Mouse (Mus musculus) frontal cortex, adult 2 months (tissue): Measurements from ENCODE around the gene Ccnl2. TPM values are rescaled to one million over a fixed set of nuclear protein-coding genes. Genes with fewer than 3 reads are reported as not detected.

Experiments
- DNase-seq, 2 experiments: peaks; one replicate each; pipeline ENCODE4 v3.0.0; 2022; ENCODE audit warnings: low spot score in 1 of 2; ENCODE audit errors: extremely low spot score in 1 of 2
- polyA plus RNA-seq: library from polyadenylated mRNA; depleted of rRNA; stranded (reverse); fragments of >200 nt; gene quantifications from 2 replicates; pipeline ENCODE4 v1.2.3, GENCODE M21; 2012; rRNA removed

Ccnl2 gene
- polyA plus RNA-seq, result 127 and 144 TPM in 2 replicates

DNA sequence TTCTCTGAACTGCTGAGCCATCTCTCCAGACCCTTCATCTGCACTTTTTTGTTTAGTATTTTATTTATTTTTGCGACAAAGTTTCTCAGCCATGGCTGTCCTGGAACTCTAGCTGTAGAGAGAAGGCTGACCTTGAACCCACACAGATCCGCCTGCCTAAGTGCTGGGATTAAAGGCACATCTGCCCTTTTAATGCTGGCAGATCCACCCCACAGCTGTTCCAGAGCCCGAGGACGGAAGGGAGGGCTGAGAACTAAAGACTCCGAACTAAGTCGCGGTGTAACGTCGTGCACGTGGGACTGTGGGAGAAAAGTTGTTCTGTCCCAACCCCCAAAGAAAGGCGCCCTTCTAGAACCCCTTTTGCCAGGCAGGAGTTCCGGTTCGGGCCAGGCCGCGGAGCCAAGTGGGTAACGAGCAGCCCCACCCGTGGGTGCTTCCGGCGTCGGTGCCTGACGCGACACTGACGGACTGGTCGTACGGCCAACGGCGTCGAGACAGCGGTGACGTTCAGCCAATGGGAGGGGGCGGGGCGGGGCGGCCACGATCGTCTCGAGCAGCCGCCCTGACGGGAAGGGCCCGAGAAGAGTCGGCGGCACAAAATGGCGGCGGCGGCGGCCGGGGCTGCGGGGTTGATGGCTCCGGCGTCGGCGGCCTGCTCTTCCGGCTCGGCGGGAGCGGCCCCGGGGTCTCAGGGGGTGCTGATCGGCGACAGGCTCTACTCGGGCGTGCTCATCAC lies at the start of gene Ccnl2:
Ccnl2 (plus strand) TSS at position 561 of the 736 bp plus-strand sequence.
- DNase-seq, result peak; percentile 82 to 93

DNA sequence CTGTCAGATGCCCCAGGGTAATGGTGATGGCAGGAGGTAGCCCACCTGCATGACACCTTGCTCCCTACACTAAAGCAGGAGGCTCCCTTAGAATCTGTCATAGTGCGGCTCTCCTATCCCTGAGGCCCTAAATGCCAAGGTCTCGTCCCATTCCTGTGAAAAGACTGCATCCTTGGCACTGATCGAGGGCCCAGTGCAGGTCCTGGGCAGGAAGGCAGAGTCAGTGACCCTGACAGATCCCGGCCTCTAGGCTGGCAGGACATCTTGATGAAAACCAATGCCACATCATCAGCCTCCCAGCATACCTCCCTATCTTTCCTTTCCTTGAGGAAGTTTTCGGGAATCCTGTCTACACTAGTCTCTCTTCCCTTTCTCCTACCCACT lies 42.8 kb upstream of the Ccnl2 start:
- DNase-seq, result no peak

DNA sequence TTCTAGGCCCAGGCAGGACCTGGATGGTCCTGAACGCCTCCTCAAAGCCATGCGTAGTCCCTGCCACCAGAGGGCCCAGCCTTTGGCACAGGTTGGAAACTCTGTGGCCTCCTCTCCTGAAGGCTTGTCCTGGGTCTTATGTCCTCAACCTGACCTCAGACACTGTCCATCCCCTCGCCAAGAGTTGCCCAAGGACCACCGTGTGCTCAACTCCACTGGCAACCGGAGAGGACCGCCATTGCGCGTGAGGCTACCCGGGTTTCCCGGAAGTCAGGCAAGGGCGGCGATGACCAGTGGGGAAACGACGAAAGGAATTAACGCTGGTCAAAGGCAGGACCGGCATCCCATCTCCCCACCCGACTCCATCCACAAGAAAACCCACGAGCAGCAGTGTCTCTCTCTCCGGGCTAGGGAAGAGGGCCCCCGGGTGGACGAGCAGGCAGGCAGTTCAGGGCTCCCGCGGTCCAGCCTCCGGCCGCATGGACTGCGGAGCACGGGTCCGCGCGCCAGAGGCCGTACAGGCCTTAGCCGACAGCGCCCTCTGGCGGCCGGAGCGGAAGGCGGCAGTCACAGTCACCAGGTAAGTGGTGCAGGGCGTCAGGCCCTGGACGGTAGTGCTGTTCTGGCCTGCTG lies 42.3 kb upstream of the Ccnl2 start:
- peak in 1 of 2 experiments; percentile 94 for DNase-seq

- DNase-seq, result no peak
These were observed 41.7 kb upstream of the Ccnl2 start for GRCm38 (mm10) chr4:155770626-155771025.

DNA sequence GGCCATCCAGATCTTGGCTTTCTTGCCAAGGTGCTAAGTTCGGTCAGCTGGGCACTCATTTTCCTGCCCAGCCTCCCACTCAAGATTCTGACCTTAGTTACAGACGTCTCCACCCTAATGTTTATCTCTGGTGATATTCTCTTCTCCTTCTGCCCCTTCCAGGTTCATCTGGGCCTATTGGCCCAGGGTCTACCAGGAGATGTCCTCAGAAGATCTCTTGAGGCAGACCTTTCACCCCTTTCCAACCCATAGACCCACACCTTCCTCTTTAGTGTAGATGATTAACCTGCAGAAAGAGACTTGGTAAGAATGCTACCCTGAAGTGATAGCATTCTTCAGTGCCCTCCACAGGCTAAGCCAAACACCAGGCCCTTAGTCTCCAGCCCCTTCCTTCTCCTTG lies 40.6 kb upstream of the Ccnl2 start:
- no peak for DNase-seq

- no peak for DNase-seq
These were observed 39.5 kb upstream of the Ccnl2 start for GRCm38 (mm10) chr4:155772786-155773185.

DNA sequence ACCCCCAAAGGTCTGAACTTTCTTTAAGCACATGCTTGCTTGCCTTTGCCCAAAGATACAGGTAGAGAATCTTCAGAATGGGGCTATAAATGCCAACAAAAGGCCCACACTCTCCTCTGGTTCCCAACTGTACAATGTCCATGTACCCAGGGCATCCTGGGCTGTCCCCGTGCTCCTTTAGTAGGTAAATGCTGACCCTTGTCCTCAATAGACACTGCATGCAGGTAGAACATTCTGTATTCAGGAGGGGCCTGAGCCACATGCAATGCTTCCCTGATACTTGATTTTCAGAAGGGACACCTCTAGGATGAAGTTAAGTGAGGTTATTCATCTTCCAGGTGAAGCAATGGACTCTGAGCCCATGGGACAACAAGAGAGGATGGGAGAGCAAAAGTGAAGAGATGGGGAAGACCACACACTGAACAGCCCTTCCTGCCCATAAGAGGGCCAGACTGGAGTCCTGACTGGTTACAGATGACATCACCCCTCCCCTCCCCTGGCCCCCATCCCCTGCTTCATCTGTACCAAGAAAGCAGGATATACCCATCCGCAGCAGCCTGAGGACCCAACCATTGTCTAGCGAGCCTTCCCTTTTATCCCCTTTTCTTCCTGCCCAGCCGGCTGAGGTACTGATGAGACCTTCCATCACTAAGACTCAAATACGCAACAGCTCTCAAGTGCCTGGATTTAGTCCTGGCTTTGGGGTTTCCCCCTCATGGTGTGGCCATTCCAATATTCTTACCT lies 38.8 kb upstream of the Ccnl2 start:
- DNase-seq, result no peak

DNA sequence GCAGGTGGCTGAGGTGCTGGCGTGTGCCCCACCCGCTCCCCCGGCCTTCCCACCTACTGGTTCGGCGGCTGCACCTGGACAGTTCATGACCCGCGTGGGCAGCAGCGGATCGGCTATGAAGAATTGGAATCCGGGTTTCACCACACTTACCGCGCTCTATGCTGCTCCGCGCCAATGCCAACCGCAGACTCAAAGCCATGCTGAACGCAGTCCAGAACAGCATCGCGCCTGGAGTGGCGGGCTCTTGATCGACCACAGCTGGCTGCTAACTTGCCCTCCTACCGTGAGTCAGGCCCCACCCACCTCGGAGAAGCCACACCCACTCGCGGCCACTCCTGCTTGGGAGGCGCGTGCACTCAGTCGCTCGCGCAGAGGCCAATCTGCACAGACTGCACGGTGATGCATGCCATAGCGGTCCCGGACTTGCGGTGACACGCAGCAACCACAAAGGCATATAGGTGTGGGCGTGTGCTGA lies 38.0 kb upstream of the Ccnl2 start, which contains the start of gene Vwa1:
Vwa1 (minus strand) TSS at position 419 of the 475 bp plus-strand sequence.
- DNase-seq, result peak; percentile 75 to 91

GRCm38 (mm10) chr4:155774971-155775740 lies 37.1 kb upstream of the Ccnl2 start:
- peak; percentile 34 to 47 for DNase-seq

- DNase-seq, result no peak
These were observed 36.4 kb upstream of the Ccnl2 start for GRCm38 (mm10) chr4:155775855-155776254.

DNA sequence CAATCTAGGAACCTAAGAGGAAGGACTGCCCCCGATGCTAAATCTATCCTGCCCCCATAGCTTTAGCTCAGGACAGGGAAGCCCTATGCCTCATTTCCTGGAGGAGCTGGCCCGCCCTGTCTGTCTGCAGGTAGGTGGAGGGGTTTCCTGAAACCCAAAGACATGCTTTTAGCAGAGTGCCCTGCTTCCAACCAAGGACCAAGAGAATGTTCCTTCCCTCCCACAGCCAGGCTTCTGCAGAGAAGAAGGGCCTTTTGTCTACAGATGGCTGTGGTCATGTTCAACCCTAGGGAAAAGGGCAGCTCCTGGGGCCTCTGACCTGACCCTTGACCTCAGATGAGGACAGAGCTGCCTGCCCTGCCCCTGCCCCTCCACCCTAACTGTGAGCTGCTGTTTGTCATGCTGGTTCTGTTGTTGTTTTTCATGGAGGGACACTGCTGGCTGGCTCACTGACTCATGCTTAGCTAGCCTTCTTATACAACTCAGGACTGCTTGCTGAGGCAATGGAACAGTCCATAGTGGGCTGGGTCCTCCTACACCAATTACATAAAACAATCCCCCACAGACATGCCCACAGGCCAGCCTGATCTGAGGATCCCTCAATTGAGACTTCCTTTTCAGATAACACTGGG lies 35.5 kb upstream of the Ccnl2 start:
- peak; percentile 51 to 61 for DNase-seq

- DNase-seq, result no peak
These were observed 34.5 kb upstream of the Ccnl2 start for GRCm38 (mm10) chr4:155777816-155778215.

- no peak for DNase-seq
These were observed 32.8 kb upstream of the Ccnl2 start for GRCm38 (mm10) chr4:155779498-155779897.

- DNase-seq, result no peak
These were observed 31.4 kb upstream of the Ccnl2 start for GRCm38 (mm10) chr4:155780895-155781294.

DNA sequence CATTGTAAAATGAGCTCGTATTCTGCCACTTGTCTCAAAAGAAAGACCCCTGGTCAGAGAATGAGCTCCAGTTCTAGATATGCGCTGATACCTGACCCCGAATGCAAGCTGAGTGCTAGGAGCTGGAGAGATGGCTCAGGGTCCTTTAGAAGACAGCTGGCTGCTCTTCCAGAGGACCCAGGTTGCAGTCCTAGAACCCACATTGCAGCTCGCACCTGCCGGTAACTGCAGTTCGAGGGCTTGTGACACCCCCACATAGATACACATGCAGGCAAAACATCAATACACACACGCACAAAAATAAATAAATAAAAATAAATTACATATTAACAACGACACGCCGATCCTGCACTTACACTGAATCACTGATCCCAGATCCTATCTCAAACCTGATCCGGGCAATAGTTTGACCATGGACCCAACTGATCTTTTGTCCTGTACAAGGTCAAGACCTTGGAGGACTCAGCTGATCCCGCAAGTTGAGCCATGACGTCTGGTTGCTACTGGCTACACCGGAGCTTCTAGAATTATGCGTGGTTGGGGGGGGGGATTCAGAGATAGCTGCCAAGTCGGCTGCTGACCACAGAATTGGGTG lies 28.7 kb upstream of the Ccnl2 start:
- DNase-seq, result no peak

GRCm38 (mm10) chr4:155784081-155784701 lies 28.1 kb upstream of the Ccnl2 start:
- peak; percentile 45 to 79 for DNase-seq

DNA sequence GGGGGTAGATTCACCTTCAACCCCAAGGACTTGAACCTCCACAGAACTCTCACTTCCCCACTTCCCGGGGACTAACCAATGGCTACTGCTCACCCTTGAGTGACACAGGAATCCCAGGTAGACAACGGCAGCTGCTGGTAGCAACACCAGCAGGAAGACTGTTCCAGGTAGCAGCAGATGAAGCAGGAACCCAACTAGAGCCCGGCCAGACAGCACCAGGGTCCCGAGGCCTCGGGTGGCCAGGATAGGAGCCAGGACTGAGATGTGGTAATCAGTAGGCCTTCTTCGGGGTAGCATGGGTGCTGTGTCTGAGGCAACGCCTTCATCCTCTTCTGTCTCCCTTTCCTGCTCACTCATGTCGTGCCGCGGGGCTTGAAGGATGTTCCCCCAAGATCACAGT lies 27.0 kb upstream of the Ccnl2 start:
- DNase-seq, result no peak

- no peak for DNase-seq
These were observed 26.5 kb upstream of the Ccnl2 start, which contains the start of gene Tmem88b for GRCm38 (mm10) chr4:155785819-155786218. Gene Tmem88b (minus strand): TSS chr4:155785874.

- no peak for DNase-seq
These were observed 24.0 kb upstream of the Ccnl2 start for GRCm38 (mm10) chr4:155788300-155788699.
